Mouse (Mus musculus): ENCODE results near the gene Lamp2.

- TF ChIP-seq POLR2A (IDR thresholded peaks at IDR 0.05; ENCODE audit: low read depth, low read length) (no peak), CTCF (IDR thresholded peaks at IDR 0.05; ENCODE audit: extremely low read depth, insufficient read depth, insufficient read length, insufficient replicate concordance) (no peak)
These were observed 33.2 kb downstream of the Lamp2 start for GRCm38 (mm10) chrX:38423096-38423495.
